Mouse (Mus musculus) lung, embryonic 16.5 days (tissue): Measurements from ENCODE around the gene Hipk2. TPM values are rescaled to one million over a fixed set of nuclear protein-coding genes. Genes with fewer than 3 reads are reported as not detected.

Experiments
- ATAC-seq: fragments of 200-750 bp; cut with Nextera tagmentation; 2 replicates; pipeline ENCODE4 v1.8.0; 2017; ENCODE audit warnings: low read depth, mild to moderate bottlenecking, moderate library complexity
- H3K27ac ChIP-seq: fragments of 300-500 bp; sonication (generic); 2 replicates; pipeline ENCODE4 v1.5.1; 2014; ENCODE audit warnings: mild to moderate bottlenecking, control low read depth, low read length
- H3K27me3 ChIP-seq: fragments of 300-500 bp; sonication (generic); 2 replicates; pipeline ENCODE4 v1.6.1; 2014; ENCODE audit warnings: low read depth, low read length, mixed read lengths; ENCODE audit not compliant: control insufficient read depth, insufficient read depth
- H3K36me3 ChIP-seq: fragments of 300-500 bp; sonication (generic); 2 replicates; pipeline ENCODE4 v1.6.1; 2014; ENCODE audit warnings: low read length; ENCODE audit not compliant: control insufficient read depth, insufficient read depth
- H3K4me1 ChIP-seq: fragments of 300-500 bp; sonication (generic); replicated peaks from 2 replicates; pipeline ENCODE4 v1.6.1; 2014; ENCODE audit warnings: low read length, mixed read lengths; ENCODE audit not compliant: control insufficient read depth, insufficient read depth
- H3K4me2 ChIP-seq: fragments of 300-500 bp; sonication (generic); 2 replicates; pipeline ENCODE4 v1.6.1; 2014; ENCODE audit warnings: low read depth, low read length, control low read depth
- H3K4me3 ChIP-seq: fragments of 300-500 bp; sonication (generic); 2 replicates; pipeline ENCODE4 v1.5.1; 2014; ENCODE audit warnings: mild to moderate bottlenecking, low read length, control low read depth
- H3K9ac ChIP-seq: fragments of 300-500 bp; sonication (generic); 2 replicates; pipeline ENCODE4 v1.6.1; 2014; ENCODE audit warnings: low read length, control low read depth
- H3K9me3 ChIP-seq: fragments of 300-500 bp; sonication (generic); 2 replicates; pipeline ENCODE4 v1.6.1; 2016; ENCODE audit warnings: low read length; ENCODE audit not compliant: control insufficient read depth
- WGBS: fragments of 180-500 bp; shearing (Covaris S2); extraction: QIAGEN DNeasy Blood & Tissue Kit; methylation state at CpG from one replicate; pipeline ENCODE4 v1.1.7; 2014; 5-methylcytosine and 5-hydroxymethylcytosine counted together
- polyA plus RNA-seq: library from polyadenylated mRNA; unstranded; fragments of >200 nt; fragmentation: Nextera tagmentation; extraction: Ambion mirVana; gene quantifications from 2 replicates; pipeline ENCODE4 v1.2.1, GENCODE M21; 2015

Hipk2 gene
- polyA plus RNA-seq, 1 experiment from 2014 or later: 19.8 TPM

GRCm38 (mm10) chr6:38753729-38754128, 122.2 kb downstream of the Hipk2 start:
- Histone ChIP-seq H3K36me3 (no peaks in the 10 kb centered on the region), H3K4me3 (no peak overlapping the region), H3K27ac (no peak overlapping the region), H3K9ac (no peak overlapping the region), H3K9me3 (no peaks in the 10 kb centered on the region), H3K4me2 (no peak overlapping the region), H3K4me1 (peaks cover 4% of the 10 kb centered on the region; the same call in 1 of the 2 replicates), H3K27me3 (no peaks in the 10 kb centered on the region)
- 57% methylated on average over 2 of the region's 2 CpGs for WGBS
- ATAC-seq: no peak

GRCm38 (mm10) chr6:38753025-38753424, 122.9 kb downstream of the Hipk2 start:
- no peaks in the 10 kb centered on the region for H3K27me3 ChIP-seq
- peaks cover 5% of the 10 kb centered on the region; the same call in 1 of the 2 replicates for H3K4me1 ChIP-seq
- 55% methylated on average over 2 of the region's 2 CpGs for WGBS
- no peak overlapping the region for H3K4me3 ChIP-seq
- H3K9me3 ChIP-seq: no peaks in the 10 kb centered on the region
- H3K4me2 ChIP-seq: no peak overlapping the region
- no peak for ATAC-seq
- H3K9ac ChIP-seq: no peak overlapping the region
- H3K36me3 ChIP-seq: no peaks in the 10 kb centered on the region
- H3K27ac ChIP-seq: no peak overlapping the region

GRCm38 (mm10) chr6:38752495-38752894, 123.5 kb downstream of the Hipk2 start:
- H3K4me2 ChIP-seq: no peak overlapping the region
- H3K9ac ChIP-seq: no peak overlapping the region
- peaks cover 5% of the 10 kb centered on the region; the same call in 1 of the 2 replicates for H3K4me1 ChIP-seq
- H3K36me3 ChIP-seq: no peaks in the 10 kb centered on the region
- 0 out of 2 replicates have a peak, but pooled peaks have one; percentile 36 for ATAC-seq
- no peaks in the 10 kb centered on the region for H3K9me3 ChIP-seq
- H3K27ac ChIP-seq: no peak overlapping the region
- no peak overlapping the region for H3K4me3 ChIP-seq
- no peaks in the 10 kb centered on the region for H3K27me3 ChIP-seq
- WGBS: 73% methylated on average over 6 of the region's 6 CpGs

- Histone ChIP-seq H3K4me2 (no peak overlapping the region), H3K27ac (no peak overlapping the region), H3K9me3 (no peaks in the 10 kb centered on the region), H3K36me3 (peaks cover 7% of the 10 kb centered on the region), H3K27me3 (no peaks in the 10 kb centered on the region), H3K4me3 (no peak overlapping the region), H3K9ac (no peak overlapping the region), H3K4me1 (peaks cover 5% of the 10 kb centered on the region; the same call in 1 of the 2 replicates)
- 85% methylated on average over 4 of the region's 4 CpGs for WGBS
- ATAC-seq: no peak
Observed at GRCm38 (mm10) chr6:38748037-38748436, 127.9 kb downstream of the Hipk2 start.

GRCm38 (mm10) chr6:38743351-38743750, 132.6 kb downstream of the Hipk2 start:
- H3K9ac ChIP-seq: no peak overlapping the region
- no peak overlapping the region for H3K4me2 ChIP-seq
- H3K36me3 ChIP-seq: peaks cover 20% of the 10 kb centered on the region
- ATAC-seq: no peak
- no peak overlapping the region for H3K4me3 ChIP-seq
- no peaks in the 10 kb centered on the region for H3K4me1 ChIP-seq
- H3K27ac ChIP-seq: no peak overlapping the region
- H3K9me3 ChIP-seq: no peaks in the 10 kb centered on the region
- H3K27me3 ChIP-seq: no peaks in the 10 kb centered on the region
- WGBS: 85% methylated on average over 7 of the region's 7 CpGs

GRCm38 (mm10) chr6:38742441-38742840, 133.5 kb downstream of the Hipk2 start:
- 91% methylated on average over 3 of the region's 3 CpGs for WGBS
- Histone ChIP-seq H3K27ac (no peak overlapping the region), H3K9me3 (no peaks in the 10 kb centered on the region), H3K36me3 (peaks cover 20% of the 10 kb centered on the region), H3K9ac (no peak overlapping the region), H3K4me3 (no peak overlapping the region), H3K4me1 (no peaks in the 10 kb centered on the region), H3K4me2 (no peak overlapping the region), H3K27me3 (no peaks in the 10 kb centered on the region)
- no peak for ATAC-seq

- H3K4me2 ChIP-seq: no peak overlapping the region
- 93% methylated on average over 3 of the region's 3 CpGs for WGBS
- H3K27me3 ChIP-seq: no peaks in the 10 kb centered on the region
- H3K9me3 ChIP-seq: no peaks in the 10 kb centered on the region
- H3K27ac ChIP-seq: no peak overlapping the region
- no peaks in the 10 kb centered on the region for H3K4me1 ChIP-seq
- peaks cover 20% of the 10 kb centered on the region for H3K36me3 ChIP-seq
- no peak for ATAC-seq
- H3K9ac ChIP-seq: no peak overlapping the region
- no peak overlapping the region for H3K4me3 ChIP-seq
Observed at GRCm38 (mm10) chr6:38741024-38741423, 134.9 kb downstream of the Hipk2 start.

GRCm38 (mm10) chr6:38739266-38739665, 136.7 kb downstream of the Hipk2 start:
- no peaks in the 10 kb centered on the region for H3K4me1 ChIP-seq
- no peak overlapping the region for H3K4me3 ChIP-seq
- WGBS: 46% methylated on average over 3 of the region's 3 CpGs
- peaks cover 20% of the 10 kb centered on the region for H3K36me3 ChIP-seq
- no peak overlapping the region for H3K4me2 ChIP-seq
- H3K27ac ChIP-seq: no peak overlapping the region
- H3K27me3 ChIP-seq: no peaks in the 10 kb centered on the region
- no peak for ATAC-seq
- no peaks in the 10 kb centered on the region for H3K9me3 ChIP-seq
- no peak overlapping the region for H3K9ac ChIP-seq

- H3K27ac ChIP-seq: no peak overlapping the region
- 50% methylated on average over 2 of the region's 2 CpGs for WGBS
- no peak overlapping the region for H3K9ac ChIP-seq
- H3K4me3 ChIP-seq: no peak overlapping the region
- H3K4me2 ChIP-seq: no peak overlapping the region
- H3K36me3 ChIP-seq: peaks cover 18% of the 10 kb centered on the region
- no peaks in the 10 kb centered on the region for H3K9me3 ChIP-seq
- no peaks in the 10 kb centered on the region for H3K27me3 ChIP-seq
- ATAC-seq: no peak
- no peaks in the 10 kb centered on the region for H3K4me1 ChIP-seq
Observed at GRCm38 (mm10) chr6:38737763-38738162, 138.2 kb downstream of the Hipk2 start.

- Histone ChIP-seq H3K4me1 (no peaks in the 10 kb centered on the region), H3K36me3 (peaks cover 11% of the 10 kb centered on the region), H3K9ac (no peak overlapping the region), H3K9me3 (no peaks in the 10 kb centered on the region), H3K27me3 (no peaks in the 10 kb centered on the region), H3K4me3 (no peak overlapping the region), H3K4me2 (no peak overlapping the region), H3K27ac (no peak overlapping the region)
- peak; percentile 84 for ATAC-seq
- WGBS: 25% methylated on average over 4 of the region's 4 CpGs
Observed at GRCm38 (mm10) chr6:38736240-38736639, 139.7 kb downstream of the Hipk2 start.
